ENCODE assay signal across 21 mouse cellular contexts in genomic region chr14:16146811-16147210, GRCm38 (mm10).
DNase-seq lines count a peak whose midpoint lies in the region; ATAC-seq lines count a peak whose summit lies in the region.
"Had no signal": no experiment of that assay in that cellular context is flagged by ENCODE, and none has a peak within 500 bp of the region (broad histone marks: within the 10 kb centered on the region; RNA-seq: fewer than 3 reads in every experiment).

No protein-coding gene starts in this region.

- H3K9ac ChIP-seq in midbrain, embryonic 16.5 days (ENCODE audit: low read depth, low read length): no peak overlapping the region
- H3K9ac ChIP-seq: embryonic facial prominence, embryonic 12.5 days; forebrain, embryonic 13.5 days; forebrain, embryonic 15.5 days; forebrain, postnatal 0 days had no signal

- peak; percentile 89 for DNase-seq in ES-CJ7 (ENCODE audit: low read depth, low spot score)
- DNase-seq in R1 (ENCODE audit: low read depth, low spot score): peak; percentile 89
- no peak for DNase-seq in gastrocnemius, adult 8-10 months (ENCODE audit: low spot score in 2 of 2)
- no peak for DNase-seq in ovary, postnatal 36 days (ENCODE audit: low spot score)
- DNase-seq: adrenal gland, adult 8-10 months; adrenal gland, postnatal 14 days; adrenal gland, postnatal 36 days; cerebellum, adult 11-12 months; cerebellum, adult 2 months; cerebellum, adult 9-10 months; cerebellum, postnatal 10 days; cerebellum, postnatal 25 days; forebrain, postnatal 0 days had no signal

- H3K27me3 ChIP-seq in midbrain, embryonic 16.5 days (ENCODE audit: control insufficient read depth, insufficient read depth, low read depth, low read length): no peaks in the 10 kb centered on the region
- H3K27me3 ChIP-seq: embryonic facial prominence, embryonic 12.5 days; forebrain, embryonic 13.5 days; forebrain, embryonic 15.5 days; Patski had no signal

- no peaks in the 10 kb centered on the region for H3K9me3 ChIP-seq in midbrain, embryonic 16.5 days (replicated peaks; ENCODE audit: control insufficient read depth, low read length, poor library complexity, severe bottlenecking)
- H3K9me3 ChIP-seq: embryonic facial prominence, embryonic 10.5 days; embryonic facial prominence, embryonic 12.5 days; forebrain, embryonic 13.5 days; forebrain, embryonic 15.5 days; G1E had no signal

- H3K36me3 ChIP-seq in midbrain, embryonic 16.5 days (ENCODE audit: control insufficient read depth, insufficient read depth, low read length): no peaks in the 10 kb centered on the region
- H3K36me3 ChIP-seq: embryonic facial prominence, embryonic 10.5 days; embryonic facial prominence, embryonic 12.5 days; forebrain, embryonic 15.5 days; G1E had no signal

- 32% methylated on average over 4 of the region's 4 CpGs for WGBS in midbrain, embryonic 16.5 days

- H3K4me3 ChIP-seq in midbrain, embryonic 16.5 days (ENCODE audit: low read depth, low read length): no peak overlapping the region
- H3K4me3 ChIP-seq: embryonic facial prominence, embryonic 10.5 days; embryonic facial prominence, embryonic 12.5 days; forebrain, embryonic 13.5 days; forebrain, embryonic 15.5 days had no signal

- no peak overlapping the region for H3K4me2 ChIP-seq in midbrain, embryonic 16.5 days (ENCODE audit: low read length)
- H3K4me2 ChIP-seq: embryonic facial prominence, embryonic 12.5 days; forebrain, embryonic 13.5 days; forebrain, embryonic 15.5 days had no signal

- H3K4me1 ChIP-seq in midbrain, embryonic 16.5 days (ENCODE audit: control insufficient read depth, insufficient read depth, low read length): no peaks in the 10 kb centered on the region
- H3K4me1 ChIP-seq: embryonic facial prominence, embryonic 10.5 days; embryonic facial prominence, embryonic 12.5 days; forebrain, embryonic 13.5 days; forebrain, embryonic 15.5 days had no signal

- no peak for ATAC-seq in midbrain, embryonic 16.5 days
- ATAC-seq: activated CD4-positive, CD25-positive, alpha-beta regulatory T cell, adult 4 months; forebrain, embryonic 13.5 days; forebrain, embryonic 15.5 days; forebrain, postnatal 0 days; Patski had no signal

- no peak overlapping the region for H3K27ac ChIP-seq in midbrain, embryonic 16.5 days (ENCODE audit: low read length)
- H3K27ac ChIP-seq: embryonic facial prominence, embryonic 10.5 days; embryonic facial prominence, embryonic 12.5 days; forebrain, embryonic 13.5 days; forebrain, embryonic 15.5 days had no signal

Comparison
In these comparisons a context has a peak if more than half of its experiments do, and no peak if none do; other contexts are left out.
1. DNase-seq: peak in ES-CJ7 (single experiment) and R1 (single experiment); none in gastrocnemius, adult 8-10 months (0 of 2) and ovary, postnatal 36 days (single experiment).